Mouse (Mus musculus): ENCODE measurements at regions not wholly inside any gene's neighbourhood (a gene's known extent, or its start where the extent isn't known, plus 50 kb on each side); places are given as distances from the start of the nearest gene placed in this dataset.
A peak's percentile ranks its signal among the peaks of the same experiment; 100 is the strongest.

- peak in 1 of 2 experiments; percentile 1 for DNase-seq (ENCODE audit: low spot score in 2 of 2)
These were observed 161.4 kb downstream of the Gm12353 start for GRCm38 (mm10) chr4:19766701-19767100.

All from layer of hippocampus, adult 18-20 months (tissue).